Mouse (Mus musculus): Measurements from ENCODE around the gene Mto1. TPM values are rescaled to one million over a fixed set of nuclear protein-coding genes. Genes with fewer than 3 reads are reported as not detected.
A peak's percentile ranks its signal among the peaks of the same experiment; 100 is the strongest.

Gene Mto1
- polyA plus RNA-seq (2014; fragmentation: Nextera tagmentation; extraction: Ambion mirVana): 24.6 and 27.1 TPM in 2 replicates

GRCm38 (mm10) chr9:78447973-78448873 is at the start of gene Mto1, which contains the start of gene Gm17324:
Mto1 (plus strand) TSS chr9:78448208.
Gm17324 (minus strand) TSS chr9:78448786.
- Histone ChIP-seq H3K27me3 (ENCODE audit: control insufficient read depth, insufficient read depth, low read length) (0 out of 2 replicates have a peak, but pooled peaks cover 6% of the 10 kb centered on the region), H3K4me1 (ENCODE audit: control insufficient read depth, insufficient read depth, low read length) (peaks cover 6% of the 10 kb centered on the region; the same call in 1 of the 2 replicates), H3K4me2 (replicated peaks; ENCODE audit: low read depth, low read length) (peak within 1 kb of the TSS; percentile 64), H3K9me3 (ENCODE audit: control insufficient read depth, low read depth, low read length) (no peaks in the 10 kb centered on the region), H3K36me3 (ENCODE audit: control insufficient read depth, insufficient read depth, low read length) (peaks cover 12% of the 10 kb centered on the region), H3K9ac (replicated peaks; ENCODE audit: low read depth, low read length) (peak within 1 kb of the TSS; percentile 75), H3K27ac (ENCODE audit: low read length) (peak within 1 kb of the TSS; percentile 86), H3K4me3 (ENCODE audit: low read depth, low read length) (peak within 1 kb of the TSS; percentile 89)
- WGBS: under 1% methylated on average over 96 of the region's 96 CpGs
- ATAC-seq (ENCODE audit: insufficient number of reproducible peaks, insufficient read depth, low FRiP score, low read depth): peak; percentile 94

- WGBS: 60% methylated on average over 5 of the region's 5 CpGs
Observed at GRCm38 (mm10) chr9:78400570-78400969, 47.4 kb upstream of the Mto1 start.

GRCm38 (mm10) chr9:78401596-78401995 is 46.4 kb upstream of the Mto1 start:
- no peak overlapping the region for H3K9ac ChIP-seq (replicated peaks; ENCODE audit: low read depth, low read length)
- no peaks in the 10 kb centered on the region for H3K27me3 ChIP-seq (ENCODE audit: control insufficient read depth, insufficient read depth, low read length)
- no peak for ATAC-seq (ENCODE audit: insufficient number of reproducible peaks, insufficient read depth, low FRiP score, low read depth)
- no peaks in the 10 kb centered on the region for H3K4me1 ChIP-seq (ENCODE audit: control insufficient read depth, insufficient read depth, low read length)
- no peaks in the 10 kb centered on the region for H3K36me3 ChIP-seq (ENCODE audit: control insufficient read depth, insufficient read depth, low read length)
- H3K4me2 ChIP-seq (replicated peaks; ENCODE audit: low read depth, low read length): no peak overlapping the region
- H3K27ac ChIP-seq (ENCODE audit: low read length): no peak overlapping the region
- no peaks in the 10 kb centered on the region for H3K9me3 ChIP-seq (ENCODE audit: control insufficient read depth, low read depth, low read length)
- no peak overlapping the region for H3K4me3 ChIP-seq (ENCODE audit: low read depth, low read length)
- WGBS: 88% methylated on average over 7 of the region's 7 CpGs

More at GRCm38 (mm10) chr9:78400570-78400969, 47.4 kb upstream of the Mto1 start:
- Histone ChIP-seq H3K36me3 (ENCODE audit: control insufficient read depth, insufficient read depth, low read length) (no peaks in the 10 kb centered on the region), H3K27ac (ENCODE audit: low read length) (no peak overlapping the region), H3K9ac (replicated peaks; ENCODE audit: low read depth, low read length) (no peak overlapping the region), H3K4me1 (ENCODE audit: control insufficient read depth, insufficient read depth, low read length) (no peaks in the 10 kb centered on the region), H3K27me3 (ENCODE audit: control insufficient read depth, insufficient read depth, low read length) (peaks cover 7% of the 10 kb centered on the region; the same call in 1 of the 2 replicates), H3K4me3 (ENCODE audit: low read depth, low read length) (no peak overlapping the region), H3K9me3 (ENCODE audit: control insufficient read depth, low read depth, low read length) (no peaks in the 10 kb centered on the region), H3K4me2 (replicated peaks; ENCODE audit: low read depth, low read length) (no peak overlapping the region)
- ATAC-seq (ENCODE audit: insufficient number of reproducible peaks, insufficient read depth, low FRiP score, low read depth): no peak

- no peak for ATAC-seq (ENCODE audit: insufficient number of reproducible peaks, insufficient read depth, low FRiP score, low read depth)
- WGBS: 23% methylated on average over 27 of the region's 27 CpGs
Observed at GRCm38 (mm10) chr9:78427362-78427781, 20.6 kb upstream of the Mto1 start.

GRCm38 (mm10) chr9:78428185-78428584 is 19.8 kb upstream of the Mto1 start:
- no peaks in the 10 kb centered on the region for H3K9me3 ChIP-seq (ENCODE audit: control insufficient read depth, low read depth, low read length)
- H3K9ac ChIP-seq (replicated peaks; ENCODE audit: low read depth, low read length): no peak overlapping the region
- H3K4me1 ChIP-seq (ENCODE audit: control insufficient read depth, insufficient read depth, low read length): no peaks in the 10 kb centered on the region
- H3K4me3 ChIP-seq (ENCODE audit: low read depth, low read length): no peak overlapping the region
- H3K4me2 ChIP-seq (replicated peaks; ENCODE audit: low read depth, low read length): no peak overlapping the region
- ATAC-seq (ENCODE audit: insufficient number of reproducible peaks, insufficient read depth, low FRiP score, low read depth): no peak
- H3K36me3 ChIP-seq (ENCODE audit: control insufficient read depth, insufficient read depth, low read length): no peaks in the 10 kb centered on the region
- H3K27me3 ChIP-seq (ENCODE audit: control insufficient read depth, insufficient read depth, low read length): no peaks in the 10 kb centered on the region
- no peak overlapping the region for H3K27ac ChIP-seq (ENCODE audit: low read length)
- WGBS: 83% methylated on average over 6 of the region's 6 CpGs

More at GRCm38 (mm10) chr9:78427362-78427781, 20.6 kb upstream of the Mto1 start:
- no peaks in the 10 kb centered on the region for H3K4me1 ChIP-seq (ENCODE audit: control insufficient read depth, insufficient read depth, low read length)
- peak overlapping the region; percentile 24 for H3K4me3 ChIP-seq (ENCODE audit: low read depth, low read length)
- no peak overlapping the region for H3K27ac ChIP-seq (ENCODE audit: low read length)
- H3K9me3 ChIP-seq (ENCODE audit: control insufficient read depth, low read depth, low read length): no peaks in the 10 kb centered on the region
- no peaks in the 10 kb centered on the region for H3K36me3 ChIP-seq (ENCODE audit: control insufficient read depth, insufficient read depth, low read length)
- no peaks in the 10 kb centered on the region for H3K27me3 ChIP-seq (ENCODE audit: control insufficient read depth, insufficient read depth, low read length)
- H3K4me2 ChIP-seq (replicated peaks; ENCODE audit: low read depth, low read length): peak overlapping the region; percentile 60
- H3K9ac ChIP-seq (replicated peaks; ENCODE audit: low read depth, low read length): no peak overlapping the region

GRCm38 (mm10) chr9:78428870-78429432 is 19.1 kb upstream of the Mto1 start:
- ATAC-seq (ENCODE audit: insufficient number of reproducible peaks, insufficient read depth, low FRiP score, low read depth): no peak
- H3K27ac ChIP-seq (ENCODE audit: low read length): no peak overlapping the region
- H3K4me3 ChIP-seq (ENCODE audit: low read depth, low read length): no peak overlapping the region

GRCm38 (mm10) chr9:78429551-78429950 is 18.5 kb upstream of the Mto1 start:
- Histone ChIP-seq H3K4me1 (ENCODE audit: control insufficient read depth, insufficient read depth, low read length) (no peaks in the 10 kb centered on the region), H3K4me2 (replicated peaks; ENCODE audit: low read depth, low read length) (no peak overlapping the region), H3K9ac (replicated peaks; ENCODE audit: low read depth, low read length) (no peak overlapping the region), H3K4me3 (ENCODE audit: low read depth, low read length) (no peak overlapping the region), H3K36me3 (ENCODE audit: control insufficient read depth, insufficient read depth, low read length) (no peaks in the 10 kb centered on the region), H3K9me3 (ENCODE audit: control insufficient read depth, low read depth, low read length) (no peaks in the 10 kb centered on the region), H3K27ac (ENCODE audit: low read length) (no peak overlapping the region), H3K27me3 (ENCODE audit: control insufficient read depth, insufficient read depth, low read length) (no peaks in the 10 kb centered on the region)
- no peak for ATAC-seq (ENCODE audit: insufficient number of reproducible peaks, insufficient read depth, low FRiP score, low read depth)
- 65% methylated on average over 2 of the region's 2 CpGs for WGBS

More at GRCm38 (mm10) chr9:78428870-78429432, 19.1 kb upstream of the Mto1 start:
- H3K9me3 ChIP-seq (ENCODE audit: control insufficient read depth, low read depth, low read length): no peaks in the 10 kb centered on the region
- no peak overlapping the region for H3K4me2 ChIP-seq (replicated peaks; ENCODE audit: low read depth, low read length)
- WGBS: 82% methylated on average over 4 of the region's 4 CpGs
- no peaks in the 10 kb centered on the region for H3K4me1 ChIP-seq (ENCODE audit: control insufficient read depth, insufficient read depth, low read length)
- no peaks in the 10 kb centered on the region for H3K36me3 ChIP-seq (ENCODE audit: control insufficient read depth, insufficient read depth, low read length)
- no peaks in the 10 kb centered on the region for H3K27me3 ChIP-seq (ENCODE audit: control insufficient read depth, insufficient read depth, low read length)
- H3K9ac ChIP-seq (replicated peaks; ENCODE audit: low read depth, low read length): no peak overlapping the region

GRCm38 (mm10) chr9:78430486-78430885 is 17.5 kb upstream of the Mto1 start:
- H3K27me3 ChIP-seq (ENCODE audit: control insufficient read depth, insufficient read depth, low read length): no peaks in the 10 kb centered on the region
- no peak for ATAC-seq (ENCODE audit: insufficient number of reproducible peaks, insufficient read depth, low FRiP score, low read depth)
- no peaks in the 10 kb centered on the region for H3K4me1 ChIP-seq (ENCODE audit: control insufficient read depth, insufficient read depth, low read length)
- H3K36me3 ChIP-seq (ENCODE audit: control insufficient read depth, insufficient read depth, low read length): no peaks in the 10 kb centered on the region
- WGBS: 74% methylated on average over 6 of the region's 6 CpGs
- no peak overlapping the region for H3K4me3 ChIP-seq (ENCODE audit: low read depth, low read length)
- H3K4me2 ChIP-seq (replicated peaks; ENCODE audit: low read depth, low read length): no peak overlapping the region
- H3K9me3 ChIP-seq (ENCODE audit: control insufficient read depth, low read depth, low read length): no peaks in the 10 kb centered on the region
- H3K9ac ChIP-seq (replicated peaks; ENCODE audit: low read depth, low read length): no peak overlapping the region
- no peak overlapping the region for H3K27ac ChIP-seq (ENCODE audit: low read length)
